Mouse (Mus musculus): ENCODE measurements around the gene Zfp428.

DNA sequence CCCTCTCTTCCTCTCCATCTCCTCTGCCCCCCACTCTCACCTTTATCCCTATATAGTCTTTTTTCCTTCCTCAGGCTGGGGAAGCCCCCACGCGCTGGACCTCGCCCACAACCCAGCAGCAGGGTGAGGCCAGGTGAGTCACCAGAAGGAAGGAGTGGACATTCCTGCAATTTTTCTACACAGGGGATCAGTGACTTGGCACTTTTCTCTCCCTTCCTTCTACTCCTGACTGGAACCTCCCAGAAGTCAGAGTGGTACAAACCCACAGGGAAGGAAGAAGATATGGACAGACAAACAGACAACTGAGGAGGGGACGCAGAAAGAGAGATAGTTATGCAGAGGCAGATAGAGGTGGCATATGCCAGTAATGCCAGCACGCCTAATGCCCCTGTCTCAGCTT is 47.4 kb upstream of the Zfp428 start:
- TF ChIP-seq CTCF (IDR thresholded peaks at IDR 0.05; ENCODE audit: control insufficient read depth, insufficient read depth, low read length) (no peak), POLR2A (IDR thresholded peaks at IDR 0.05; ENCODE audit: borderline replicate concordance, control insufficient read depth, low read depth, low read length) (no peak)
